Mouse (Mus musculus) CH12.LX (cell line): ENCODE results near the gene Rab42. TPM values are rescaled to one million over a fixed set of nuclear protein-coding genes. Genes with fewer than 3 reads are reported as not detected.

Source experiments
- DNase-seq: peaks from one replicate; pipeline ENCODE4 v3.0.0-alpha.2; 2013; ENCODE audit errors: extremely low read depth
- H3K27ac ChIP-seq: 2 replicates; pipeline ENCODE4 v1.5.1; 2012; ENCODE audit warnings: low read depth, mild to moderate bottlenecking, control low read depth, moderate library complexity; ENCODE audit not compliant: insufficient read depth
- H3K27me3 ChIP-seq: replicated peaks from 2 replicates; pipeline ENCODE3; 2012; ENCODE audit warnings: inconsistent platforms
- H3K36me3 ChIP-seq, 2 experiments: replicated peaks in 1 of 2; 2 replicates each; pipeline versions ENCODE3 to v1.6.1; 2012; ENCODE audit warnings: inconsistent platforms in 1 of 2, low read length in 1 of 2, mild to moderate bottlenecking in 1 of 2, mixed read lengths in 1 of 2, moderate library complexity in 1 of 2; ENCODE audit not compliant: control insufficient read depth in 1 of 2, insufficient read depth in 1 of 2
- H3K4me1 ChIP-seq, 2 experiments: 2 replicates each; pipeline ENCODE4 v1.6.1; 2012; ENCODE audit warnings: inconsistent platforms in 1 of 2, moderate library complexity in 1 of 2; ENCODE audit not compliant: insufficient read depth in 2 of 2, control insufficient read depth in 1 of 2
- H3K4me2 ChIP-seq: 2 replicates; pipeline ENCODE4 v1.6.1; 2012; ENCODE audit warnings: low read depth, mild to moderate bottlenecking, control low read depth; ENCODE audit not compliant: poor library complexity, insufficient read depth, severe bottlenecking
- H3K4me3 ChIP-seq, 3 experiments: fragments of 150-350 bp in 1 of 3; sonication (generic) in 1 of 3; replicated peaks in 1 of 3; 2 replicates each; pipeline versions ENCODE3 to v1.5.1; 2011 to 2012; ENCODE audit warnings: low read depth in 2 of 3, low read length in 2 of 3, mild to moderate bottlenecking in 2 of 3, moderate library complexity in 2 of 3, control low read depth in 1 of 3, improper control_type of control experiment in 1 of 3, inconsistent platforms in 1 of 3, mixed read lengths in 1 of 3; ENCODE audit not compliant: poor library complexity in 1 of 3
- H3K79me2 ChIP-seq: replicated peaks from 2 replicates; pipeline ENCODE4 v1.6.1; 2012; ENCODE audit warnings: mild to moderate bottlenecking, moderate library complexity; ENCODE audit not compliant: control insufficient read depth, poor library complexity, insufficient read depth, severe bottlenecking; ENCODE audit errors: extremely low read depth
- H3K9ac ChIP-seq: 2 replicates; pipeline ENCODE4 v1.6.1; 2012; ENCODE audit warnings: low read depth, mild to moderate bottlenecking, control low read depth, moderate library complexity; ENCODE audit not compliant: insufficient read depth
- H3K9me3 ChIP-seq: replicated peaks from 2 replicates; pipeline ENCODE3; 2012; ENCODE audit warnings: low read length, inconsistent platforms, mixed read lengths
- CHD1 ChIP-seq: IDR thresholded peaks from 2 replicates; pipeline ENCODE4 v1.6.1; 2012; ENCODE audit warnings: low read depth, low read length, improper control_type of control experiment, inconsistent platforms
- CHD2 ChIP-seq: IDR thresholded peaks from 2 replicates; pipeline ENCODE4 v1.6.1; 2011; ENCODE audit warnings: low read length, improper control_type of control experiment
- E2F4 ChIP-seq: IDR thresholded peaks from 2 replicates; pipeline ENCODE4 v1.6.1; 2011; ENCODE audit warnings: low read depth, low read length, improper control_type of control experiment; ENCODE audit not compliant: insufficient replicate concordance
- ELF1 ChIP-seq: IDR thresholded peaks from 2 replicates; pipeline ENCODE4 v1.6.1; 2014; ENCODE audit warnings: low read depth, mild to moderate bottlenecking, inconsistent platforms, low read length, improper control_type of control experiment
- ETS1 ChIP-seq: conservative IDR thresholded peaks from 2 replicates; pipeline ENCODE4 v1.6.1; 2012; ENCODE audit warnings: low read depth, mild to moderate bottlenecking, inconsistent platforms, low read length, improper control_type of control experiment, moderate library complexity
- GABPA ChIP-seq: IDR thresholded peaks from 2 replicates; pipeline ENCODE4 v1.6.1; 2012; ENCODE audit warnings: low read depth, low read length, improper control_type of control experiment, inconsistent platforms; ENCODE audit not compliant: insufficient replicate concordance
- IRF4 ChIP-seq: IDR thresholded peaks from 2 replicates; pipeline ENCODE4 v1.6.1; 2014; ENCODE audit warnings: low read depth, mild to moderate bottlenecking, inconsistent platforms, low read length, improper control_type of control experiment
- JUN ChIP-seq: IDR thresholded peaks from 2 replicates; pipeline ENCODE4 v1.6.1; 2011; ENCODE audit warnings: low read depth, mild to moderate bottlenecking, low read length, improper control_type of control experiment, moderate library complexity; ENCODE audit not compliant: insufficient read depth
- JUND ChIP-seq: conservative IDR thresholded peaks from 2 replicates; pipeline ENCODE4 v1.6.1; 2011; ENCODE audit warnings: low read depth, low read length, improper control_type of control experiment
- KAT2A ChIP-seq: IDR thresholded peaks from 2 replicates; pipeline ENCODE4 v1.6.1; 2012; ENCODE audit warnings: low read length, improper control_type of control experiment, inconsistent platforms; ENCODE audit not compliant: insufficient replicate concordance
- MAFK ChIP-seq: IDR thresholded peaks from 2 replicates; pipeline ENCODE4 v1.6.1; 2011; ENCODE audit warnings: low read length, improper control_type of control experiment; ENCODE audit not compliant: insufficient replicate concordance
- MAX ChIP-seq: IDR thresholded peaks from 2 replicates; pipeline ENCODE4 v1.6.1; 2011; ENCODE audit warnings: low read length, improper control_type of control experiment
- MEF2A ChIP-seq: IDR thresholded peaks from 2 replicates; pipeline ENCODE4 v1.6.1; 2014; ENCODE audit warnings: low read depth, mild to moderate bottlenecking, inconsistent platforms, low read length, improper control_type of control experiment, borderline replicate concordance
- MXI1 ChIP-seq: IDR thresholded peaks from 2 replicates; pipeline ENCODE4 v1.6.1; 2011; ENCODE audit warnings: mild to moderate bottlenecking, low read depth, low read length, improper control_type of control experiment
- MYC ChIP-seq: IDR thresholded peaks from 2 replicates; pipeline ENCODE4 v1.6.1; 2011; ENCODE audit warnings: low read depth, mild to moderate bottlenecking, improper control_type of control experiment, low read length
- NRF1 ChIP-seq: IDR thresholded peaks from 2 replicates; pipeline ENCODE4 v1.6.1; 2014; ENCODE audit warnings: low read depth, mild to moderate bottlenecking, inconsistent platforms, low read length, improper control_type of control experiment, moderate library complexity
- PAX5 ChIP-seq: IDR thresholded peaks from 2 replicates; pipeline ENCODE4 v1.6.1; 2012; ENCODE audit warnings: low read length, inconsistent platforms, mixed read lengths
- RAD21 ChIP-seq: IDR thresholded peaks from 2 replicates; pipeline ENCODE4 v1.6.1; 2011; ENCODE audit warnings: low read depth, mild to moderate bottlenecking, low read length, improper control_type of control experiment, moderate library complexity
- RCOR1 ChIP-seq: conservative IDR thresholded peaks from 2 replicates; pipeline ENCODE4 v1.6.1; 2012; ENCODE audit warnings: low read depth, mild to moderate bottlenecking, inconsistent platforms, low read length, improper control_type of control experiment
- SIN3A ChIP-seq: IDR thresholded peaks from 2 replicates; pipeline ENCODE4 v1.6.1; 2012; ENCODE audit warnings: low read length, improper control_type of control experiment, inconsistent platforms
- SMC3 ChIP-seq: IDR thresholded peaks from 2 replicates; pipeline ENCODE4 v1.6.1; 2011; ENCODE audit warnings: low read depth, low read length, improper control_type of control experiment
- TBP ChIP-seq: conservative IDR thresholded peaks from 2 replicates; pipeline ENCODE4 v1.6.1; 2011; ENCODE audit warnings: low read depth, low read length, improper control_type of control experiment
- TCF12 ChIP-seq: IDR thresholded peaks from 2 replicates; pipeline ENCODE4 v1.6.1; 2014; ENCODE audit warnings: low read depth, mild to moderate bottlenecking, inconsistent platforms, low read length, improper control_type of control experiment
- UBTF ChIP-seq: IDR thresholded peaks from 2 replicates; pipeline ENCODE4 v1.6.1; 2012; ENCODE audit warnings: low read depth, mild to moderate bottlenecking, inconsistent platforms, low read length, improper control_type of control experiment, moderate library complexity
- USF1 ChIP-seq: IDR thresholded peaks from 2 replicates; pipeline ENCODE4 v1.6.1; 2014; ENCODE audit warnings: low read depth, mild to moderate bottlenecking, inconsistent platforms, low read length, improper control_type of control experiment
- ZC3H11A ChIP-seq: IDR thresholded peaks from 2 replicates; pipeline ENCODE4 v1.6.1; 2012; ENCODE audit warnings: low read depth, mild to moderate bottlenecking, inconsistent platforms, low read length, improper control_type of control experiment
- ZKSCAN1 ChIP-seq: IDR thresholded peaks from 2 replicates; pipeline ENCODE4 v1.6.1; 2012; ENCODE audit warnings: low read depth, inconsistent platforms, low read length, improper control_type of control experiment, borderline replicate concordance
- ZMIZ1 ChIP-seq: IDR thresholded peaks from 2 replicates; pipeline ENCODE4 v1.6.1; 2012; ENCODE audit warnings: low read depth, mild to moderate bottlenecking, inconsistent platforms, low read length, improper control_type of control experiment
- ZNF384 ChIP-seq: IDR thresholded peaks from 2 replicates; pipeline ENCODE4 v1.6.1; 2012; ENCODE audit warnings: low read depth, low read length, improper control_type of control experiment, inconsistent platforms
- dilution Hi-C: fragments of 300-500 bp; cut with MboI; formaldehyde crosslinking; loops from 2 replicates; pipeline ENCODE4 v1.14.3; 2020; ENCODE audit warnings: low sequenced_read_pairs; ENCODE audit not compliant: extremely low pct_unique_long_range_greater_than_20kb, extremely low pct_ligation_motif_present
- in situ Hi-C: fragments of 300-500 bp; cut with MboI; formaldehyde crosslinking; loops from 3 replicates; pipeline ENCODE4 v1.14.3; 2019; ENCODE audit warnings: low sequenced_read_pairs, low pct_ligation_motif_present, low pct_unique_long_range_greater_than_20kb, mixed read lengths
- polyA plus RNA-seq: library from polyadenylated mRNA; unstranded; fragments of >175 nt; gene quantifications from 2 replicates; pipeline ENCODE4 v1.2.1, GENCODE M21; 2012; ENCODE audit warnings: low read depth; ENCODE audit not compliant: insufficient read length
- total RNA-seq, 2 experiments: library from RNA; depleted of rRNA; stranded (reverse); fragments of 300-350 nt in 1 of 2; fragments of >200 nt in 1 of 2; gene quantifications; 2 replicates each; pipeline ENCODE4 v1.2.3; 2012 to 2014

Gene Rab42
- total and polyA plus RNA-seq, 3 experiments, result 0.31 to 0.51 TPM; not detected in 1

DNA sequence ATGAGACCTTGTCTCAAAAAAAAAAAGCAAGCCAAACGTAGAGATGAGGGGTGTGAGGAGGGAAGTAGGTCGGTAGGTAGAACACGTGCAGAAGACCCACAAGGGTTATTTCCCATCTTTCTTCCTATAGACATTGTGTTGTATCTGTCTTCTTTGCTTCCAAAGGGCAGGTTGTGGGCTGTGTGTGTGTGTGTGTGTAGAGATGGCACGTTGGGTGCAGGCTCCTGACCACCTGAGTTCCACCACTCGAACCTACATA is 40.9 kb downstream of the Rab42 start:
- peak overlapping the region; percentile 90 for H3K4me2 ChIP-seq
- peaks cover 5 to 16% of the 10 kb centered on the region in 2 experiments; a peak in 3 of 4 replicates for H3K4me1 ChIP-seq
- TF ChIP-seq PAX5, result no peak
- no peak for TF ChIP-seq MXI1
- no peak for TF ChIP-seq GABPA
- TF ChIP-seq CHD1, result no peak
- no peak for TF ChIP-seq USF1
- no peak for TF ChIP-seq E2F4
- TF ChIP-seq RAD21, result no peak
- peak; percentile 79; the same call in 1 of the 2 replicates for TF ChIP-seq MAX
- TF ChIP-seq ZNF384, result peak; percentile 43; the same call in 1 of the 2 replicates
- H3K9me3 ChIP-seq, result peaks cover 2% of the 10 kb centered on the region
- peak overlapping the region; percentile 58 to 69 (median 65) for H3K4me3 ChIP-seq
- H3K36me3 ChIP-seq, result peaks cover 0 to 36% of the 10 kb centered on the region in 2 experiments
- H3K79me2 ChIP-seq, result peaks cover 24% of the 10 kb centered on the region
- peak overlapping the region; percentile 98 for H3K9ac ChIP-seq
- no peak overlapping the region for H3K27ac ChIP-seq
- in situ Hi-C loops, result no loop called here
- DNase-seq, result no peak
- dilution Hi-C loops, result no loop called here
- no peaks in the 10 kb centered on the region for H3K27me3 ChIP-seq

GRCm38 (mm10) chr4:132261514-132262357 is 41.4 kb downstream of the Rab42 start, which contains the start of gene Gmeb1:
Gene Gmeb1 (minus strand): TSS chr4:132261602.
- in situ Hi-C loops (no loop called here), dilution Hi-C loops (no loop called here)
- H3K4me2 ChIP-seq, result peak within 1 kb of the TSS; percentile 90
- peaks cover 5 to 16% of the 10 kb centered on the region in 2 experiments; a peak in 3 of 4 replicates for H3K4me1 ChIP-seq
- H3K36me3 ChIP-seq, result peaks cover 0 to 32% of the 10 kb centered on the region in 2 experiments
- peak within 1 kb of the TSS; percentile 72 to 90 (median 87) for H3K4me3 ChIP-seq
- peak; percentile 68 for DNase-seq
- peak within 1 kb of the TSS; percentile 98 for H3K9ac ChIP-seq
- H3K27me3 ChIP-seq, result no peaks in the 10 kb centered on the region
- H3K79me2 ChIP-seq, result peaks cover 24% of the 10 kb centered on the region
- H3K9me3 ChIP-seq, result peaks cover 2% of the 10 kb centered on the region
- peak within 1 kb of the TSS; percentile 82 for H3K27ac ChIP-seq
- TF ChIP-seq USF1, result no peak
- TF ChIP-seq ELF1, result peak; percentile 80
- TF ChIP-seq KAT2A, result no peak
- no peak for TF ChIP-seq E2F4
- no peak for TF ChIP-seq RAD21
- TF ChIP-seq CHD2, result no peak
- peak; percentile 73 for TF ChIP-seq NRF1
- no peak for TF ChIP-seq ZMIZ1
- no peak for TF ChIP-seq RCOR1
- TF ChIP-seq MEF2A, result peak; percentile 9; the same call in 1 of the 2 replicates
- TF ChIP-seq MAFK, result no peak
- no peak for TF ChIP-seq TBP
- TF ChIP-seq MAX, result no peak; the same call in 1 of the 2 replicates
- TF ChIP-seq PAX5, result no peak
- TF ChIP-seq ZNF384, result no peak
- no peak for TF ChIP-seq ZKSCAN1
- no peak for TF ChIP-seq CHD1
- no peak for TF ChIP-seq UBTF
- TF ChIP-seq MYC, result peak; percentile 64
- TF ChIP-seq ETS1, result no peak
- TF ChIP-seq JUN, result no peak
- TF ChIP-seq IRF4, result no peak
- peak; percentile 34 for TF ChIP-seq TCF12
- TF ChIP-seq SIN3A, result no peak
- TF ChIP-seq MXI1, result no peak
- TF ChIP-seq SMC3, result no peak
- TF ChIP-seq JUND, result no peak
- no peak for TF ChIP-seq ZC3H11A
